Comparison of ENCODE assay signal across 9 mouse cellular contexts in the genomic region with DNA sequence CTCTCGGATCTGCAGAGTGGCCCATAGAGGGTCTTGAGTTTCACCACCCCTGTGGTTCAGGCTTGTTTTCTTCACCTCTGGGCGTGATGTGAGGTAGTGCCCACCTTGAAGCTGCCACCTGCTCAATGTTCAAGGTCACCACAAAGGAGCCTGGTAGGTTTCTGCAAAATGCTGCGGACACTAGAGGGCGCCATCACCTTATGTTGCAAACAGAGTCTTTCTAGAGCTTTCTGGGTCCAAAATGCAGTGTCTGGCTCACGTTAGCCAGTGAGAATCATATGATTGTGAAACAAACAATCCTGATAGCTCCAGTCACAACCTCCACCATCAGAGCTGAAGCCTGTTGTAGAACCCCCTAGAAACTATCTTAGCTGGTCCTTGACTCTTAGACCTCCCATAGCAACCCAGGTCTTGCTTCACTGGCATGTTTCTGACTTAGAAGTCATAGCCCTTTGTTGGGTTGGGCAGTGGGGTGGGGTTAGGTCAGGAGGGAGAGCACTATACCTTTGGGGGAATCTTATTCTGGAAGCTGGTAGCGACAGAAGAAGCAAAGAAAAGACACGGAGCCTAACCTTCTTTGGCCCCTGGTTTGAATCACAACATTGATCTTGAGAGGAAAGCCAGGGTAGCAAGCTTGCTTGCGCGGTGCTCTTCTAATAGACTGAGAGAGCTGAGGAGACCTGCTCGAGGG.
A peak's percentile ranks its signal among the peaks of the same experiment; 100 is the strongest.
DNase-seq lines count a peak whose midpoint lies in the region; ATAC-seq and TF ChIP-seq lines count a peak whose summit lies in the region.
"Had no signal": no experiment of that assay in that cellular context is flagged by ENCODE, and none has a peak within 500 bp of the region (broad histone marks: within the 10 kb centered on the region; RNA-seq: fewer than 3 reads in every experiment).

No protein-coding gene starts in this region.

- no peaks in the 10 kb centered on the region for H3K9me3 ChIP-seq in limb, embryonic 14.5 days (ENCODE audit: control insufficient read depth, low read length)
- no peaks in the 10 kb centered on the region for H3K9me3 ChIP-seq in neural tube, embryonic 13.5 days
- H3K9me3 ChIP-seq: embryonic facial prominence, embryonic 13.5 days had no signal

- intact Hi-C loops in gastrocnemius, postnatal 14 days (cut with DNase I; ENCODE audit: low total_unique reads), result loop anchor here (5.0 kb wide), 1 partner anchor 351 kb away; no protein-coding TSS in a partner anchor

- H3K27ac ChIP-seq in limb, embryonic 14.5 days (replicated peaks; ENCODE audit: low read depth, low read length), result no peak overlapping the region
- H3K27ac ChIP-seq in neural tube, embryonic 13.5 days (replicated peaks), result no peak overlapping the region
- H3K27ac ChIP-seq: embryonic facial prominence, embryonic 13.5 days had no signal

- no peak overlapping the region for H3K4me2 ChIP-seq in limb, embryonic 14.5 days (replicated peaks; ENCODE audit: low read depth, low read length, severe bottlenecking)
- no peak overlapping the region for H3K4me2 ChIP-seq in neural tube, embryonic 13.5 days
- H3K4me2 ChIP-seq: embryonic facial prominence, embryonic 13.5 days had no signal

- no peaks in the 10 kb centered on the region for H3K36me3 ChIP-seq in limb, embryonic 14.5 days (ENCODE audit: control insufficient read depth, insufficient read depth, low read length)
- H3K36me3 ChIP-seq in neural tube, embryonic 13.5 days, result no peaks in the 10 kb centered on the region
- H3K36me3 ChIP-seq: embryonic facial prominence, embryonic 13.5 days had no signal

- 46% methylated on average over 10 of the region's 10 CpGs for WGBS in limb, embryonic 14.5 days
- WGBS in neural tube, embryonic 13.5 days, result 52% methylated on average over 10 of the region's 10 CpGs

- peak; percentile 40; the same call in 1 of the 2 replicates for ATAC-seq in common myeloid progenitor, adult 5-6 weeks (replicated peaks; ENCODE audit: low read depth, poor library complexity, severe bottlenecking)
- no peak for ATAC-seq in limb, embryonic 14.5 days (ENCODE audit: low FRiP score, low read depth)
- ATAC-seq in neural tube, embryonic 13.5 days (ENCODE audit: low read depth), result peak; percentile 3; the same call in 1 of the 2 replicates

- no peak overlapping the region for H3K9ac ChIP-seq in limb, embryonic 14.5 days (ENCODE audit: low read depth, low read length, severe bottlenecking)
- H3K9ac ChIP-seq in neural tube, embryonic 13.5 days, result no peak overlapping the region
- H3K9ac ChIP-seq: embryonic facial prominence, embryonic 13.5 days had no signal

- no peaks in the 10 kb centered on the region for H3K27me3 ChIP-seq in limb, embryonic 14.5 days (ENCODE audit: control insufficient read depth, insufficient read depth, low read length)
- H3K27me3 ChIP-seq in neural tube, embryonic 13.5 days, result no peaks in the 10 kb centered on the region

- 0 out of 2 replicates have a peak, but pooled peaks cover 2% of the 10 kb centered on the region for H3K4me1 ChIP-seq in limb, embryonic 14.5 days (ENCODE audit: control insufficient read depth, insufficient read depth, low read length)
- H3K4me1 ChIP-seq in neural tube, embryonic 13.5 days (replicated peaks), result no peaks in the 10 kb centered on the region

- no peak for TF ChIP-seq POLR2A in limb, embryonic 14.5 days (IDR thresholded peaks at IDR 0.05; ENCODE audit: borderline replicate concordance, extremely low read depth, insufficient read depth, insufficient read length)

- H3K4me3 ChIP-seq in limb, embryonic 14.5 days (replicated peaks; ENCODE audit: low read length), result no peak overlapping the region
- no peak overlapping the region for H3K4me3 ChIP-seq in neural tube, embryonic 13.5 days
- H3K4me3 ChIP-seq: embryonic facial prominence, embryonic 13.5 days had no signal

- DNase-seq in 3T3-L1 (ENCODE audit: low read depth, low spot score), result peak; percentile 98
- DNase-seq in adipocyte (ENCODE audit: low spot score), result peak; percentile 97
- peak; percentile 83 for DNase-seq in gastrocnemius, postnatal 14 days
- DNase-seq in kidney, adult 8-10 months, result peak; percentile 86 to 93
- peak; percentile 92 for DNase-seq in limb, embryonic 14.5 days (ENCODE audit: low spot score)
- peak; percentile 95 for DNase-seq in testis, postnatal 10 days (ENCODE audit: low spot score)
